Mouse (Mus musculus): ENCODE results near the gene Eapp. TPM values are rescaled to one million over a fixed set of nuclear protein-coding genes. Genes with fewer than 3 reads are reported as not detected.
"Not testable (repeated sequence)": the region's sequence is repeated elsewhere in the genome, so short reads cannot be mapped to it uniquely, and the experiment has no call there.

Eapp gene
- polyA plus RNA-seq, 1 experiment from 2014 or later, result 76.1 TPM

GRCm38 (mm10) chr12:54713822-54714626 is 18.3 kb upstream of the Eapp start:
- not testable (repeated sequence) for H3K27me3 ChIP-seq (ENCODE audit: control insufficient read depth, insufficient read depth, low read length); H3K4me1 ChIP-seq (replicated peaks; ENCODE audit: control insufficient read depth, insufficient read depth, low read length); H3K36me3 ChIP-seq (ENCODE audit: control insufficient read depth, insufficient read depth, low read length); DNase-seq (ENCODE audit: low spot score); H3K9ac ChIP-seq (ENCODE audit: low read length); H3K27ac ChIP-seq (ENCODE audit: low read depth, low read length); H3K4me3 ChIP-seq (ENCODE audit: low read depth, low read length); H3K9me3 ChIP-seq (ENCODE audit: control insufficient read depth, low read length); H3K4me2 ChIP-seq (ENCODE audit: low read depth, low read length, severe bottlenecking)
- ATAC-seq (replicated peaks; ENCODE audit: low FRiP score), result peak; percentile 63
- 0% methylated on average over 4 of the region's 48 CpGs for WGBS

GRCm38 (mm10) chr12:54710494-54710879 is 14.8 kb upstream of the Eapp start:
- not testable (repeated sequence) for H3K9me3 ChIP-seq (ENCODE audit: control insufficient read depth, low read length); H3K9ac ChIP-seq (ENCODE audit: low read length); H3K36me3 ChIP-seq (ENCODE audit: control insufficient read depth, insufficient read depth, low read length); H3K4me1 ChIP-seq (replicated peaks; ENCODE audit: control insufficient read depth, insufficient read depth, low read length); H3K4me3 ChIP-seq (ENCODE audit: low read depth, low read length); H3K27me3 ChIP-seq (ENCODE audit: control insufficient read depth, insufficient read depth, low read length); H3K27ac ChIP-seq (ENCODE audit: low read depth, low read length); DNase-seq (ENCODE audit: low spot score); H3K4me2 ChIP-seq (ENCODE audit: low read depth, low read length, severe bottlenecking)
- WGBS, result 2% methylated on average over 3 of the region's 8 CpGs
- peak; percentile 79 for ATAC-seq (replicated peaks; ENCODE audit: low FRiP score)

- DNase-seq (ENCODE audit: low spot score); H3K9ac ChIP-seq (ENCODE audit: low read length); H3K4me2 ChIP-seq (ENCODE audit: low read depth, low read length, severe bottlenecking); H3K36me3 ChIP-seq (ENCODE audit: control insufficient read depth, insufficient read depth, low read length); H3K4me3 ChIP-seq (ENCODE audit: low read depth, low read length); H3K27me3 ChIP-seq (ENCODE audit: control insufficient read depth, insufficient read depth, low read length); H3K27ac ChIP-seq (ENCODE audit: low read depth, low read length); H3K4me1 ChIP-seq (replicated peaks; ENCODE audit: control insufficient read depth, insufficient read depth, low read length); H3K9me3 ChIP-seq (ENCODE audit: control insufficient read depth, low read length): not testable (repeated sequence)
- WGBS, result under 1% methylated on average over 10 of the region's 44 CpGs
- peak; percentile 80 for ATAC-seq (replicated peaks; ENCODE audit: low FRiP score)
Measured at GRCm38 (mm10) chr12:54709691-54710493, 14.2 kb upstream of the Eapp start.

- ATAC-seq (replicated peaks; ENCODE audit: low FRiP score), result no peak
Measured at GRCm38 (mm10) chr12:54699394-54699793, 3.7 kb upstream of the Eapp start.

GRCm38 (mm10) chr12:54697791-54698250 is 2.1 kb upstream of the Eapp start:
- ATAC-seq (replicated peaks; ENCODE audit: low FRiP score) (no peak), DNase-seq (ENCODE audit: low spot score) (no peak)
- no peaks in the 10 kb centered on the region for H3K9me3 ChIP-seq (ENCODE audit: control insufficient read depth, low read length)
- H3K4me2 ChIP-seq (ENCODE audit: low read depth, low read length, severe bottlenecking), result no peak overlapping the region
- H3K36me3 ChIP-seq (ENCODE audit: control insufficient read depth, insufficient read depth, low read length), result no peaks in the 10 kb centered on the region
- no peaks in the 10 kb centered on the region for H3K4me1 ChIP-seq (replicated peaks; ENCODE audit: control insufficient read depth, insufficient read depth, low read length)
- H3K27ac ChIP-seq (ENCODE audit: low read depth, low read length), result no peak overlapping the region; the same call in 1 of the 2 replicates
- no peak overlapping the region for H3K4me3 ChIP-seq (ENCODE audit: low read depth, low read length)
- no peak overlapping the region for H3K9ac ChIP-seq (ENCODE audit: low read length)
- 65% methylated on average over 6 of the region's 6 CpGs for WGBS
- H3K27me3 ChIP-seq (ENCODE audit: control insufficient read depth, insufficient read depth, low read length), result no peaks in the 10 kb centered on the region

More at GRCm38 (mm10) chr12:54699394-54699793, 3.7 kb upstream of the Eapp start:
- no peak for DNase-seq (ENCODE audit: low spot score)
- Histone ChIP-seq H3K27me3 (ENCODE audit: control insufficient read depth, insufficient read depth, low read length) (no peaks in the 10 kb centered on the region), H3K4me2 (ENCODE audit: low read depth, low read length, severe bottlenecking) (no peak overlapping the region), H3K9me3 (ENCODE audit: control insufficient read depth, low read length) (no peaks in the 10 kb centered on the region), H3K27ac (ENCODE audit: low read depth, low read length) (no peak overlapping the region), H3K36me3 (ENCODE audit: control insufficient read depth, insufficient read depth, low read length) (no peaks in the 10 kb centered on the region), H3K4me3 (ENCODE audit: low read depth, low read length) (no peak overlapping the region), H3K9ac (ENCODE audit: low read length) (no peak overlapping the region), H3K4me1 (replicated peaks; ENCODE audit: control insufficient read depth, insufficient read depth, low read length) (no peaks in the 10 kb centered on the region)
- 81% methylated on average over 7 of the region's 7 CpGs for WGBS

GRCm38 (mm10) chr12:54697003-54697597 is 1.4 kb upstream of the Eapp start:
- Histone ChIP-seq H3K36me3 (ENCODE audit: control insufficient read depth, insufficient read depth, low read length) (no peaks in the 10 kb centered on the region), H3K4me1 (replicated peaks; ENCODE audit: control insufficient read depth, insufficient read depth, low read length) (no peaks in the 10 kb centered on the region), H3K27me3 (ENCODE audit: control insufficient read depth, insufficient read depth, low read length) (no peaks in the 10 kb centered on the region), H3K9ac (ENCODE audit: low read length) (no peak overlapping the region), H3K27ac (ENCODE audit: low read depth, low read length) (no peak overlapping the region), H3K4me2 (ENCODE audit: low read depth, low read length, severe bottlenecking) (no peak overlapping the region), H3K4me3 (ENCODE audit: low read depth, low read length) (no peak overlapping the region), H3K9me3 (ENCODE audit: control insufficient read depth, low read length) (no peaks in the 10 kb centered on the region)
- DNase-seq (ENCODE audit: low spot score) (peak; percentile 58), ATAC-seq (replicated peaks; ENCODE audit: low FRiP score) (peak; percentile 34)
- WGBS, result 14% methylated on average over 7 of the region's 7 CpGs

GRCm38 (mm10) chr12:54696242-54697002 is 725 bp upstream of the Eapp start:
- no peaks in the 10 kb centered on the region for H3K27me3 ChIP-seq (ENCODE audit: control insufficient read depth, insufficient read depth, low read length)
- peak; percentile 92 for ATAC-seq (replicated peaks; ENCODE audit: low FRiP score)
- DNase-seq (ENCODE audit: low spot score), result peak; percentile 97
- H3K36me3 ChIP-seq (ENCODE audit: control insufficient read depth, insufficient read depth, low read length), result no peaks in the 10 kb centered on the region
- peak overlapping the region; percentile 77 for H3K4me3 ChIP-seq (ENCODE audit: low read depth, low read length)
- under 1% methylated on average over 32 of the region's 32 CpGs for WGBS
- H3K27ac ChIP-seq (ENCODE audit: low read depth, low read length), result peak overlapping the region; percentile 93
- no peaks in the 10 kb centered on the region for H3K4me1 ChIP-seq (replicated peaks; ENCODE audit: control insufficient read depth, insufficient read depth, low read length)
- H3K4me2 ChIP-seq (ENCODE audit: low read depth, low read length, severe bottlenecking), result peak overlapping the region; percentile 68
- no peaks in the 10 kb centered on the region for H3K9me3 ChIP-seq (ENCODE audit: control insufficient read depth, low read length)
- peak overlapping the region; percentile 85 for H3K9ac ChIP-seq (ENCODE audit: low read length)
